Mouse (Mus musculus) gastrocnemius, adult 2 months (tissue): ENCODE data around the gene Wfdc1. TPM values are rescaled to one million over a fixed set of nuclear protein-coding genes. Genes with fewer than 3 reads are reported as not detected.

Source experiments
- DNase-seq: peaks from one replicate; pipeline ENCODE4 v3.0.0; 2022
- H3K27ac ChIP-seq: fragments of 200-600 bp; 2 replicates; pipeline ENCODE4 v1.8.1; 2022; ENCODE audit warnings: mild to moderate bottlenecking
- H3K4me3 ChIP-seq: fragments of 200-600 bp; 2 replicates; pipeline ENCODE4 v1.8.1; 2022; ENCODE audit warnings: mild to moderate bottlenecking, moderate library complexity
- CTCF ChIP-seq: fragments of 200-600 bp; IDR thresholded peaks from 2 replicates; pipeline ENCODE4 v1.8.1; 2022; ENCODE audit warnings: antibody characterized with exemption, mild to moderate bottlenecking, moderate library complexity
- intact Hi-C: fragments of 180-260 bp; cut with DNase I; formaldehyde crosslinking; loops from one replicate; pipeline ENCODE4 v1.15.1; 2025
- long read RNA-seq, 2 experiments: library from polyadenylated mRNA; stranded (forward); transcript quantifications; one replicate each; pipeline ENCODE4 v2.0.0; 2021
- total RNA-seq, 2 experiments: library from RNA; stranded (reverse); gene quantifications; 2 replicates each; pipeline ENCODE4 v1.2.3; 2021

Gene Wfdc1
- total RNA-seq = 10 to 100 TPM; 96.5 to 98.7 TPM
- long read RNA-seq, experiment 1, transcript Wfdc1-201 (7 exons, 1,371 nt) = major isoform, 36 of 44 reads
- long read RNA-seq, experiment 1, partial matches to known transcripts = 4 of 44 reads
- long read RNA-seq, experiment 1, other reads (novel, unspliced or antisense) = 4 of 44 reads
- long read RNA-seq, experiment 2, transcript Wfdc1-201 (7 exons, 1,371 nt) = major isoform, 40 of 52 reads
- long read RNA-seq, experiment 2, partial matches to known transcripts = 4 of 52 reads
- long read RNA-seq, experiment 2, other reads (novel, unspliced or antisense) = 7 of 52 reads

- peak within 1 kb of the TSS; percentile 97 for H3K27ac ChIP-seq
- peak within 1 kb of the TSS; percentile 78 for H3K4me3 ChIP-seq
- peak; percentile 87 for DNase-seq
- intact Hi-C loops = loop anchor here (5.0 kb wide), 1 partner anchor 49 kb away; no protein-coding TSS in a partner anchor
- TF ChIP-seq CTCF = no peak
These were observed at the start of gene Wfdc1 for GRCm38 (mm10) chr8:119666219-119666951. TSS of gene Wfdc1 (plus strand) at chr8:119666365.

GRCm38 (mm10) chr8:119616811-119617210 is 49.4 kb upstream of the Wfdc1 start:
- Histone ChIP-seq H3K4me3 (no peak overlapping the region), H3K27ac (peak overlapping the region; percentile 91)
- no peak for DNase-seq
- no peak for TF ChIP-seq CTCF
- intact Hi-C loops = loop anchor here (5.0 kb wide), 1 partner anchor 50 kb away; the partner anchor contains the start of gene Wfdc1

GRCm38 (mm10) chr8:119617586-119617985 is 48.6 kb upstream of the Wfdc1 start:
- intact Hi-C loops = loop anchor here (5.0 kb wide), 1 partner anchor 50 kb away; the partner anchor contains the start of gene Wfdc1
- peak overlapping the region; percentile 91 for H3K27ac ChIP-seq
- peak; percentile 73 for DNase-seq
- TF ChIP-seq CTCF = no peak
- no peak overlapping the region for H3K4me3 ChIP-seq

GRCm38 (mm10) chr8:119618887-119619286 is 47.3 kb upstream of the Wfdc1 start:
- peak; percentile 68 for DNase-seq

GRCm38 (mm10) chr8:119620116-119620840 is 45.9 kb upstream of the Wfdc1 start:
- Histone ChIP-seq H3K4me3 (no peak overlapping the region), H3K27ac (peak overlapping the region; percentile 91)
- TF ChIP-seq CTCF = no peak
- DNase-seq = no peak
- intact Hi-C loops = no loop called here

More at GRCm38 (mm10) chr8:119618887-119619286, 47.3 kb upstream of the Wfdc1 start:
- no peak for TF ChIP-seq CTCF
- intact Hi-C loops = loop anchor here (5.0 kb wide), 1 partner anchor 48 kb away; the partner anchor contains the start of gene Wfdc1
- peak overlapping the region; percentile 91 for H3K27ac ChIP-seq
- peak overlapping the region; percentile 36; the same call in 1 of the 2 replicates for H3K4me3 ChIP-seq

GRCm38 (mm10) chr8:119620848-119621465 is 45.2 kb upstream of the Wfdc1 start:
- intact Hi-C loops = no loop called here
- H3K27ac ChIP-seq = peak overlapping the region; percentile 91

GRCm38 (mm10) chr8:119622555-119622954 is 43.6 kb upstream of the Wfdc1 start:
- intact Hi-C loops = no loop called here
- H3K27ac ChIP-seq = peak overlapping the region; percentile 91
- H3K4me3 ChIP-seq = no peak overlapping the region
- no peak for DNase-seq
- no peak for TF ChIP-seq CTCF

More at GRCm38 (mm10) chr8:119620848-119621465, 45.2 kb upstream of the Wfdc1 start:
- H3K4me3 ChIP-seq = no peak overlapping the region
- no peak for TF ChIP-seq CTCF
- no peak for DNase-seq

GRCm38 (mm10) chr8:119623061-119623460 is 43.1 kb upstream of the Wfdc1 start:
- TF ChIP-seq CTCF = no peak
- DNase-seq = peak; percentile 66
- intact Hi-C loops = no loop called here
- Histone ChIP-seq H3K27ac (peak overlapping the region; percentile 91), H3K4me3 (no peak overlapping the region)

- intact Hi-C loops = no loop called here
- DNase-seq = peak; percentile 71
- Histone ChIP-seq H3K4me3 (no peak overlapping the region), H3K27ac (peak overlapping the region; percentile 91)
- no peak for TF ChIP-seq CTCF
These were observed 42.4 kb upstream of the Wfdc1 start for GRCm38 (mm10) chr8:119623744-119624143.

GRCm38 (mm10) chr8:119624916-119625315 is 41.2 kb upstream of the Wfdc1 start:
- H3K27ac ChIP-seq = peak overlapping the region; percentile 91
- peak; percentile 72 for DNase-seq
- intact Hi-C loops = no loop called here
- no peak overlapping the region for H3K4me3 ChIP-seq
- TF ChIP-seq CTCF = no peak

GRCm38 (mm10) chr8:119625788-119626187 is 40.4 kb upstream of the Wfdc1 start:
- peak overlapping the region; percentile 91 for H3K27ac ChIP-seq
- intact Hi-C loops = no loop called here
- DNase-seq = no peak
- no peak for TF ChIP-seq CTCF
- H3K4me3 ChIP-seq = peak overlapping the region; percentile 35; the same call in 1 of the 2 replicates

- intact Hi-C loops = no loop called here
These were observed 39.0 kb upstream of the Wfdc1 start for GRCm38 (mm10) chr8:119627199-119627598.

More at GRCm38 (mm10) chr8:119627199-119627598, 39.0 kb upstream of the Wfdc1 start:
- TF ChIP-seq CTCF = no peak
- Histone ChIP-seq H3K27ac (peak overlapping the region; percentile 17; the same call in 1 of the 2 replicates), H3K4me3 (no peak overlapping the region)
- DNase-seq = no peak
